Mouse (Mus musculus): ENCODE results near the gene Aipl1.

DNA sequence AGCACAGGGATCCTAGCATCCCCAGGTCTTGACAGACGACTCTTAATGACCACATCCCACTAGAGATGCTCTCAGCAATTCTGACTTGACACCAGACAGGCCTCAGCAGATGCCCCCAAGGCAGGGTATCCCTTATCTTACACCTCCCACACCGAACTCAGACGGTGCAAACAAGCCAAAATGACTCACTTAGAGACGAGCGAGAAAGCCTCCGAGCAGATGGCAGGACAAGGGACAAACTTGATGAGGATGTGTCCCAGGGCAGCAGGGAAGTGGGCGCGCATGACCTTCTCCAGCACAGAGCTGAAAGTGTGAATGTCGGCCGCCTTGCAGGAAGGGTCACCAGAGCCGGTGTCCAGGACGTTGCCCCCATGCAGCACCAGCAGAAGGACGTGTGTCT, 36.9 kb upstream of the Aipl1 start:
- TF ChIP-seq CTCF (IDR thresholded peaks at IDR 0.05; ENCODE audit: low read depth) (no peak), EP300 (IDR thresholded peaks at IDR 0.05; ENCODE audit: low read depth) (no peak)
